Mouse (Mus musculus): ENCODE measurements around the gene Socs1. TPM values are rescaled to one million over a fixed set of nuclear protein-coding genes. Genes with fewer than 3 reads are reported as not detected.
"Not testable (repeated sequence)": the region's sequence is repeated elsewhere in the genome, so short reads cannot be mapped to it uniquely, and the experiment has no call there.

The Socs1 gene
- 1 to 10 TPM; 1.1 to 1.3 TPM for total RNA-seq (2021)
- long read RNA-seq, experiment 1, partial matches to known transcripts: 0 of 1 reads
- long read RNA-seq, experiment 1, other reads (novel, unspliced or antisense): 1 of 1 reads
- long read RNA-seq, experiment 2, partial matches to known transcripts: 0 of 6 reads
- long read RNA-seq, experiment 2, other reads (novel, unspliced or antisense): 2 of 6 reads

- peak; percentile 74 to 75 for DNase-seq (ENCODE audit: low spot score in 2 of 2)
Measured at GRCm38 (mm10) chr16:10785371-10786231, at the start of gene Socs1. Gene Socs1, minus strand, starts transcription at chr16:10785536.

- no peak for DNase-seq (ENCODE audit: low spot score in 2 of 2)
Measured at GRCm38 (mm10) chr16:10834542-10834910, 49.2 kb upstream of the Socs1 start.

- DNase-seq (ENCODE audit: low spot score in 2 of 2): no peak
Measured at GRCm38 (mm10) chr16:10828461-10828805, 43.1 kb upstream of the Socs1 start.

GRCm38 (mm10) chr16:10827766-10828460, 42.6 kb upstream of the Socs1 start:
- DNase-seq (ENCODE audit: low spot score in 2 of 2): no peak

GRCm38 (mm10) chr16:10827269-10827668, 41.9 kb upstream of the Socs1 start:
- no peak for DNase-seq (ENCODE audit: low spot score in 2 of 2)

GRCm38 (mm10) chr16:10825840-10826239, 40.5 kb upstream of the Socs1 start:
- DNase-seq (ENCODE audit: low spot score in 2 of 2): no peak

GRCm38 (mm10) chr16:10824536-10824935, 39.2 kb upstream of the Socs1 start:
- DNase-seq (ENCODE audit: low spot score in 2 of 2): no peak

- no peak for DNase-seq (ENCODE audit: low spot score in 2 of 2)
Measured at GRCm38 (mm10) chr16:10821387-10821786, 36.1 kb upstream of the Socs1 start.

GRCm38 (mm10) chr16:10819966-10820365, 34.6 kb upstream of the Socs1 start:
- no peak for DNase-seq (ENCODE audit: low spot score in 2 of 2)

- no peak for DNase-seq (ENCODE audit: low spot score in 2 of 2)
Measured at GRCm38 (mm10) chr16:10818579-10819135, 33.3 kb upstream of the Socs1 start.

- no peak for DNase-seq (ENCODE audit: low spot score in 2 of 2)
Measured at GRCm38 (mm10) chr16:10814864-10815263, 29.5 kb upstream of the Socs1 start.

GRCm38 (mm10) chr16:10813726-10814125, 28.4 kb upstream of the Socs1 start:
- no peak for DNase-seq (ENCODE audit: low spot score in 2 of 2)

GRCm38 (mm10) chr16:10812865-10813371, 27.6 kb upstream of the Socs1 start, which contains the start of gene Gm11172:
Gene Gm11172, plus strand, starts transcription at chr16:10812915.
- DNase-seq (ENCODE audit: low spot score in 2 of 2): no peak

- no peak for DNase-seq (ENCODE audit: low spot score in 2 of 2)
Measured at GRCm38 (mm10) chr16:10810376-10810775, 25.0 kb upstream of the Socs1 start.

GRCm38 (mm10) chr16:10805789-10806527, 20.6 kb upstream of the Socs1 start, which contains the start of gene Prm1:
Gene Prm1, minus strand, starts transcription at chr16:10805839.
- DNase-seq (ENCODE audit: low spot score in 2 of 2): no peak

- not testable (repeated sequence) for DNase-seq (ENCODE audit: low spot score in 2 of 2)
Measured at GRCm38 (mm10) chr16:10802420-10802819, 17.1 kb upstream of the Socs1 start.

- no peak for DNase-seq (ENCODE audit: low spot score in 2 of 2)
Measured at GRCm38 (mm10) chr16:10796034-10796433, 10.7 kb upstream of the Socs1 start, which contains the start of gene Prm2. Gene Prm2, minus strand, starts transcription at chr16:10796134.

- no peak for DNase-seq (ENCODE audit: low spot score in 2 of 2)
Measured at GRCm38 (mm10) chr16:10790702-10791101, 5.4 kb upstream of the Socs1 start, which contains the start of gene Prm3. Gene Prm3, minus strand, starts transcription at chr16:10790914.

- no peak for DNase-seq (ENCODE audit: low spot score in 2 of 2)
Measured at GRCm38 (mm10) chr16:10788866-10789265, 3.5 kb upstream of the Socs1 start.

GRCm38 (mm10) chr16:10788271-10788670, 2.9 kb upstream of the Socs1 start, which contains the start of gene Tnp2:
Gene Tnp2, minus strand, starts transcription at chr16:10788660.
- no peak for DNase-seq (ENCODE audit: low spot score in 2 of 2)
